Mouse (Mus musculus): ENCODE measurements at regions not wholly inside any gene's neighbourhood (a gene's known extent, or its start where the extent isn't known, plus 50 kb on each side); places are given as distances from the start of the nearest gene placed in this dataset.

DNA sequence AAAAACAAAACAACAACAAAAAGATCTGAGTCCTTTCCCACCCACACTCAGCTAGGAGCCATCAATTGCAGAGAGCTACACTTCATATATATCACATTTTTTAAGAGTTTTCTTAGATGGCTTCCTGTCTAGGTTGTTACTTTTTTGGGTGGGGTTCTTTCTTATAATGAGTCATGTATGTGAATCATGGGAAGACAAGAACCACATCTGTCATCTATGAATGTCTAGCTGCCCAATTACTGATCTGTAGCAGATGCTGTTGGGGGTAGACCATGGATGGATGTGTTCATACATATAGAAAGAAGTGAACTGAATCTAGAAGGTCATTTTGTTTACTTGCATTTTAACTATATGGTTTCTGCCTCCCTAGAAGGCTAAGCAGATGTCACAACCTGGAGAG lies 215.4 kb upstream of the Pard3b start:
- no peaks in the 10 kb centered on the region for H3K36me3 ChIP-seq
- no peak overlapping the region for H3K4me2 ChIP-seq (replicated peaks)
- H3K27me3 ChIP-seq = no peaks in the 10 kb centered on the region
- H3K9me3 ChIP-seq (replicated peaks) = no peaks in the 10 kb centered on the region
- H3K4me1 ChIP-seq = peaks cover 5% of the 10 kb centered on the region
- no peak for ATAC-seq (ENCODE audit: low FRiP score)
- H3K9ac ChIP-seq = no peak overlapping the region
- H3K4me3 ChIP-seq = no peak overlapping the region
- no peak overlapping the region for H3K27ac ChIP-seq

DNA sequence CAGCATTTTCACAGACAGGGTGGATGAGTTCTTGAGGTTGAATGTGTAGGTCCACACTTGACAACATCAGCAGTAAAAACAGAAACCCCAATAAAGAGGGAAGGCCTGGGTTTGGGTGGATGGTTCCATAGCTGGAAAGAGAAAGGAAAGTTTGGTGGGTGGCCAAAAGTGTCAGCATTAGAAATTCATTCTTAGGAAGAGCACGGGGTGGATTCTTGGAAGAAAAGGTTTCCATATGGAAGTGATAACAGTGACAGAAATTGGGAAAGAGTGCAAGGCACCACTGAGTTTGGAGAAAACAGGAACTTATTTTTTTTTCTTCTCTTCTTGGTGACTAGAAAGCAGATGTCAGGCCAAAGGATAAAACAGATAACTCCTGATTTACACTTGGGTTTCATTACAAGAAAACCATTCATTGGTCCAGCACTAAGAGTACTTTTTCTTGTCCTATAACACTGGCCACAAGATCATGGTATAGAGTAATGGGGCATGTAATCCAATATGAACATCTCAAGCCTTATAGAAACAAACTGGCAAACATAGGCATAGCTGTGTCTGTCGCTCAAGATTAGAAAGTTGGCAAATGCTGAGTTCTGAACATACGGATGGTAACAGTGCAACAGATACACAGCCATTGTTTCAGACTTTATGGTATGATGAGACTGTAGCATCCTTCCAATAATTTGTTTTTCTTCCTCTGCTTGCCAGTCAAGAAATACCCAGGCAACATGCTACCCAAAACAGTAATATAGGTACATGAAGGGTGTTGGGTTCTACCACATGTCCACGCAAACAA lies 209.7 kb upstream of the Pard3b start:
- 88% methylated on average over 4 of the region's 4 CpGs for WGBS
- H3K9me3 ChIP-seq (replicated peaks) = no peaks in the 10 kb centered on the region
- no peaks in the 10 kb centered on the region for H3K36me3 ChIP-seq
- no peak for ATAC-seq (ENCODE audit: low FRiP score)
- H3K4me2 ChIP-seq (replicated peaks) = no peak overlapping the region
- H3K9ac ChIP-seq = no peak overlapping the region
- no peaks in the 10 kb centered on the region for H3K27me3 ChIP-seq
- no peak overlapping the region for H3K27ac ChIP-seq
- H3K4me3 ChIP-seq = no peak overlapping the region
- H3K4me1 ChIP-seq = no peaks in the 10 kb centered on the region

DNA sequence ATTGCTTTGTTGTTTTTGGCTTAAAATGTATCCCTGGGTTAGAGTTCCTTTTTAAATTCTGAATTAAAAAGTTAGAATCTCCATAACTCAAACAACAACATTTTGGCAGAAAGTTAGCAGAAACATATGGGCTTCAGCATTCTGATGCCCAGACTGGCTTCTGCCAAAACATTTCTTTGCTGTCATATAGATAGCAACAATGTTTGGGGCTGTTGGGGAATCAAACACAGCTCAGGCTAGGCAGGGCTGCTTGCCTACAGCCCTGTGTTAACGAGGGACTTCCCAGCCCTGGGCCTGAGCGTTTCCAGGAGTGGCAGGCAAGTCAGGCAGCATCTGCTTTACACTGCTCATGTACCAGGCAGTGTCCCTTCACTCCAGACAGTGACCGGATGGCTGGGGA lies 201.0 kb upstream of the Pard3b start:
- Histone ChIP-seq H3K4me2 (replicated peaks) (no peak overlapping the region), H3K4me1 (no peaks in the 10 kb centered on the region), H3K4me3 (no peak overlapping the region), H3K9me3 (replicated peaks) (no peaks in the 10 kb centered on the region), H3K9ac (no peak overlapping the region), H3K36me3 (no peaks in the 10 kb centered on the region), H3K27me3 (no peaks in the 10 kb centered on the region), H3K27ac (no peak overlapping the region)
- 82% methylated on average over 3 of the region's 3 CpGs for WGBS
- no peak for ATAC-seq (ENCODE audit: low FRiP score)

DNA sequence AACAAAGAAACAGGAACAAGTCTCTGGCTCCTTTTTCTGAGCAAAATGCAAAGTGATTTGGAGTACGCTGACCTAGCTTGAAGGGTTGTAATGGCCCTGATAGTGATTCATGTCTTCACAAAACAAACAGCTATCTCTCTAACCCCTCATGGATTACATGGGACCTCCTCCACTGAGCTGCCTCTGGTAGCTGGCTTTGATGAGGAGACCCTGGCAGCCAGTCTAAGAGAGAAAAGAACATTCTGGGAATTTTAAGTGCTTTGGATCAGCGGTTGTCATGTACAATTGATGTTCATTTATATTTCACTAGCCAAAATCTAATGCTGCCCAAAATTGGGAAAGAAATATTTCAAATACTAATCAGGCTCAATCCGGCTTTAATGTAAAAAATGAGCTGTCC lies 177.2 kb upstream of the Pard3b start:
- no peak for ATAC-seq (ENCODE audit: low FRiP score)
- H3K4me3 ChIP-seq = no peak overlapping the region
- H3K27me3 ChIP-seq = no peaks in the 10 kb centered on the region
- H3K9ac ChIP-seq = no peak overlapping the region
- H3K4me2 ChIP-seq (replicated peaks) = no peak overlapping the region
- WGBS = 78% methylated on average over 3 of the region's 3 CpGs
- no peaks in the 10 kb centered on the region for H3K9me3 ChIP-seq (replicated peaks)
- H3K4me1 ChIP-seq = no peaks in the 10 kb centered on the region
- H3K36me3 ChIP-seq = no peaks in the 10 kb centered on the region
- no peak overlapping the region for H3K27ac ChIP-seq

DNA sequence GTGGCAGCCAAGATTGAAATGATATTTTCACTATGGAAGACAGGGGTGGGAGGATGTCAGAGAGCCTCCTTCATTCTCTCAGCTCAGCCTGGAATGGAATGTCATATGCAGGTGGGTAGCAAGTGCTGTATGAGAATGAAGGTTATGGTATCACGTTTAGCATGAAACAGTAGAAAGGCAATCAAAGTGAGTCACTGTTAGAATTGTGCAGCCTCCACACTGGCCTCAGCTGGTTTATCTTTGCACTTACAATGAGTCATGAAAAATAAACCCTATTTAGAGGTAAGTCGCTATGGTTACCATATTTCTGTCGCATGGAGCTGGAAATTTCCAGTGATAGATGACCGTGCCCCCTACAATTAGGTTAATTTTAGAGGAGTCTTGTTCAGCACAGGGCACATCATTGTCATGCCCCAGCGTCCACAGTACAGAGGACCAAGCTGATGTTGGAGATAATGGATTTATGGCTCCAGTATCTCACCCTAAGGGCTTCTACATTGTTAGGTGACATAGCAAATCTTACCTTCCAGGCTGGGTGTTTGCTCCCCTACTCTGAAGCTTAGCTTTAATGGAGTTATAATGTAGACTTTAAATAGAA lies 167.9 kb upstream of the Pard3b start:
- Histone ChIP-seq H3K27me3 (no peaks in the 10 kb centered on the region), H3K4me2 (replicated peaks) (no peak overlapping the region), H3K4me1 (peaks cover 8% of the 10 kb centered on the region), H3K9me3 (replicated peaks) (no peaks in the 10 kb centered on the region), H3K36me3 (no peaks in the 10 kb centered on the region), H3K4me3 (no peak overlapping the region), H3K27ac (peak overlapping the region; percentile 60), H3K9ac (no peak overlapping the region)
- 72% methylated on average over 5 of the region's 5 CpGs for WGBS
- 0 out of 2 replicates have a peak, but pooled peaks have one; percentile 24 for ATAC-seq (ENCODE audit: low FRiP score)

DNA sequence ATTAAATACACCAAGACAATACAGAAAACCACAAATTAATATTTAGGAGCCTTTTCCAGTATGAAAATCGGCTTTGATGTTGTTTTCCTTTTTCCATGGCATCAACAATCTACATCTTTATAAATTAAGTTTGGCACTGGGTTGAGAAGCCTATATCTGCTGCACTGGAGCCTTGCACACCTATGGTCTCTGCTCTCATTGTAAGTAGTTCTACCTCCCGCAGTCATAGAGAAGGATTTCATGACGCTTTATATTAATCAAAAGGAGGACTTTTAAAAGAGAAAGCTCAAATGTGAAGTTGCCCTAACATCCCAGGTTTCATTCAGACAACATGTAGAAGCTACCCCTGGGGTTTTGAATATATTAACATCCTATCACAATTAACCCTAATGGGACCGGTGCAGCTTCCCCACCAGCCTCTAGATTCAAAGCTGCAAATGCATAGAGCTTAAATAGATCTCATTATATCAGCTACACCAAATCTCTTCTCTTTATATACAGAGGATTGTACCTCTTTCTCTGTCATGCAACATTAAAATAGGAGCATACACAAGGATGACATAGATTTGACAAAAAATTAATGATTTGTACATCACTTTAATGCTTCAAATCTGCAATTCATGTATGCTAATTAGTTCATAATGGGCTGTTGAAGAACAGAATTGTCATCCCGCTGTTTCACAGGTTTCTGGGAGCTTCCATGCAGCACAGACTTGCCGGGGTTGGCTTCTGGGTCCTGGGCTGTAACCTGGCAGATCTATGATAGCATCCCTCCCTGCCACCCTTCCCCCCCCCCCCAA lies 166.6 kb upstream of the Pard3b start:
- no peak overlapping the region for H3K4me3 ChIP-seq
- no peak overlapping the region for H3K9ac ChIP-seq
- ATAC-seq (ENCODE audit: low FRiP score) = peak; percentile 88
- no peaks in the 10 kb centered on the region for H3K9me3 ChIP-seq (replicated peaks)
- WGBS = 59% methylated on average over 6 of the region's 6 CpGs
- peak overlapping the region; percentile 42 for H3K4me2 ChIP-seq (replicated peaks)
- H3K4me1 ChIP-seq = peaks cover 8% of the 10 kb centered on the region
- peak overlapping the region; percentile 90 for H3K27ac ChIP-seq
- H3K36me3 ChIP-seq = no peaks in the 10 kb centered on the region
- no peaks in the 10 kb centered on the region for H3K27me3 ChIP-seq

DNA sequence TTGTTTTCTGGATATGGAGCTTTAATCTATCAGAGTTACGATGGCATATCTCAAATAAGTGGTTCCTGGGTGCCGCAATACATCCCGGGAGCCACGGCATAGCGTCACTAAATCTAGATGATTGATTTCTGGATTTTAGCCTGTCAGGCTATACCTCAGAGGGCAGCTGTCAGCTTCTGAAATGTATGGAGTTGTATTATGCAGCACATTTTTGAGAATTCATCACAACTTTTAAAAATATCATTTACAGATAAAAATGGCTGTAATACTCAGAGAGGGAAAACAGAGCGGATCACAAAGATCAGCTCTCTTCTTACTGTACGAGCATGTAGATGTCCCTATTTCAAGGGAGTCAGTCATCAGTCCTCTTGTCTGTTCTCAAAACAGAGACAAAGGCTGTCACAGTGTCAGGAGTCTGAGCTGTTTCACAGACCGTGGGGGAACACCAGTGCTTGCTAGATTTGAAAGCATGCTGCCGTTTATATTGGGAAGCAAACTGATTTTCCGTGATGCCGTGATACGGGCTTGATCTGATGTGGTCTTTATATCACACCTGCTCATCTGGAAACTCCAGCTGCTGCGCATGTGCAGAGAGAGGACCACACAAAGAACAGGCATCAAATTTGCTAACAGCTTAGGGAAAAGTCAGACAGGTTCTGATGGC lies 165.9 kb upstream of the Pard3b start:
- no peak overlapping the region for H3K4me3 ChIP-seq
- WGBS = 55% methylated on average over 13 of the region's 13 CpGs
- H3K36me3 ChIP-seq = no peaks in the 10 kb centered on the region
- H3K27ac ChIP-seq = peak overlapping the region; percentile 90
- peak overlapping the region; percentile 42 for H3K4me2 ChIP-seq (replicated peaks)
- ATAC-seq (ENCODE audit: low FRiP score) = peak; percentile 73
- H3K27me3 ChIP-seq = no peaks in the 10 kb centered on the region
- no peak overlapping the region for H3K9ac ChIP-seq
- no peaks in the 10 kb centered on the region for H3K9me3 ChIP-seq (replicated peaks)
- peaks cover 8% of the 10 kb centered on the region for H3K4me1 ChIP-seq

DNA sequence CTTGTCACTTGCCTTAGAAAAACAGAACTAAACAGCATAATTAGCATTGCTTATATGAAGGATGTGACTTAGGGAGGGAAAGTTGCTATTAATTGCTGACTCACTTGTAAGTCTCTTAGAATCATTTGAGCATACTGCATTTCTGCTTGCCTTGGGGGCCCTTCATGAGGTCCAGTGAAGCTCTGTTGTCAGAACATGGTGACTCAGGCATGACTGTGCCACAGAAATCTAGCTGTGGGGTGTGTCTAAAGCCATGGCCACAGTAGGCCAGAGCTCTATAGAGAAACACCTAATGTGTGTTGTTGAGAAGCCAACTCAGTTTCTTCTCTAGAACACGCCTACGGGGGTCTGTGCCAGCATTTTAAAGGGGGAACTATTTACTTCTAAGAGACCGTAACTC lies 153.2 kb upstream of the Pard3b start:
- Histone ChIP-seq H3K4me2 (replicated peaks) (no peak overlapping the region), H3K9ac (no peak overlapping the region), H3K9me3 (replicated peaks) (no peaks in the 10 kb centered on the region; the same call in 1 of the 2 replicates), H3K27me3 (no peaks in the 10 kb centered on the region), H3K27ac (no peak overlapping the region), H3K4me1 (no peaks in the 10 kb centered on the region), H3K4me3 (no peak overlapping the region), H3K36me3 (no peaks in the 10 kb centered on the region)
- WGBS = 94% methylated on average over 3 of the region's 3 CpGs
- no peak for ATAC-seq (ENCODE audit: low FRiP score)

DNA sequence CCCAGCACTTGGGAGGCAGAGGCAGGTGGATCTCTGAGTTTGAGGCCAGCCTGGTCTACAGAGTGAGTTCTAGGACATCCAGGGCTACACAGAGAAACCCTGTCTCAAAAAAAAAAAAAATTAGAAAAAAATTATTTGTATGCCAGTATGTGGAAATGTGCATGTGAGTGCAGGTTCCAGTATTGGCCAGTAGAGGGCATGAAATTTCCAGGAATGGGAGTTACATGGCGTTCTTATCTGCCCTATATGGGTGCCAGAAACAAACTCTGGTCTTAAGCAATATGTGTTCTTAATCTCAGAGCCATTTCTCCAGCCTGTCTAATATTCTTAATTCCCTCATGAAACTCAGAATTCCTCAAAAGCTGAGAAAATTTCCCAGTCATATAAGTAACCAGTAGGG lies 113.7 kb upstream of the Pard3b start:
- H3K4me1 ChIP-seq = peaks cover 2% of the 10 kb centered on the region
- H3K27ac ChIP-seq = no peak overlapping the region
- H3K4me2 ChIP-seq (replicated peaks) = no peak overlapping the region
- H3K27me3 ChIP-seq = no peaks in the 10 kb centered on the region
- H3K36me3 ChIP-seq = no peaks in the 10 kb centered on the region
- no peaks in the 10 kb centered on the region for H3K9me3 ChIP-seq (replicated peaks)
- H3K9ac ChIP-seq = no peak overlapping the region
- ATAC-seq (ENCODE audit: low FRiP score) = no peak
- WGBS = 77% methylated on average over 1 of the region's 1 CpGs
- H3K4me3 ChIP-seq = no peak overlapping the region

DNA sequence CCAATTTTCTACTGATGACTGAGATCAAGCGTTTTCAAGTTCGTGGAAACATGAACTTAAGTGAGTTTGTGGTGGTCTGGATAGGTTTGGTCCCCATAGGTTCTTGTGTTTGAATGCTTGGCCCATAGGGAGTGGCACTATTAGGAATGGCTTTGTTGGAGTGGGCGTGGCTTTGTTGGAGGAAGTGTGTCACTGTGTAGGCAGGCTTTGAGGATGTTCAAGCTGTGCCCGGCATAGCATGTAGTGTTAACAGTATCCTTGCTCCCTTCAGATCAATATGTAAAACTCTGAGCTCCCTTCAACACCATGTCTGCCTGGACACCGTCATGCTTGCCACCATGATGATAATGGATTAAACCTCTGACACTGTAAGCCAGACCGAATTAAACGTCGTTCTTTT lies 112.7 kb upstream of the Pard3b start:
- WGBS = 87% methylated on average over 8 of the region's 8 CpGs
- Histone ChIP-seq H3K4me1 (peaks cover 5% of the 10 kb centered on the region), H3K36me3 (no peaks in the 10 kb centered on the region), H3K4me3 (no peak overlapping the region), H3K27me3 (no peaks in the 10 kb centered on the region), H3K9ac (no peak overlapping the region), H3K4me2 (replicated peaks) (no peak overlapping the region), H3K9me3 (replicated peaks) (no peaks in the 10 kb centered on the region), H3K27ac (no peak overlapping the region)
- ATAC-seq (ENCODE audit: low FRiP score) = no peak

DNA sequence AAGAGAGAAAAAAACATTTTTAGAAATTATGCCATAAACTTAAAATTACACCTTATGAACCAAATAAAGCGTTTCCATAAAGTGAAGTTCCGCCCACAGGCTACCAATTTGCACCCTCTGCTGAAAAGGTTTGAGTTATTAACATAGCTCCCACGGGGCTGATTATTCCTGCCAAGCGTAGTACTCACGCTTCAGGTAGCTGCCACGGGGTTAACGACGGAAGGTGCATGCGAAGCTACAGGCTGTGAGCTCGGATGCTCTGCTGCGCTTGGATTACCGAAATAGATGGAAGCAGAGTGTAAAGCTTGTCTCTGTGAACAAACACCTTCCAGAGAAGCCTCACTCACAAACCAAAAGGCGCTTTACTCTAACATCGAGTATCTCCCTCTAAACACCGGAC lies 109.9 kb upstream of the Pard3b start:
- Histone ChIP-seq H3K36me3 (no peaks in the 10 kb centered on the region), H3K4me1 (peaks cover 17% of the 10 kb centered on the region), H3K27ac (no peak overlapping the region), H3K27me3 (no peaks in the 10 kb centered on the region), H3K4me3 (no peak overlapping the region), H3K9ac (no peak overlapping the region), H3K9me3 (replicated peaks) (no peaks in the 10 kb centered on the region), H3K4me2 (replicated peaks) (no peak overlapping the region)
- ATAC-seq (ENCODE audit: low FRiP score) = no peak
- WGBS = 78% methylated on average over 15 of the region's 15 CpGs

DNA sequence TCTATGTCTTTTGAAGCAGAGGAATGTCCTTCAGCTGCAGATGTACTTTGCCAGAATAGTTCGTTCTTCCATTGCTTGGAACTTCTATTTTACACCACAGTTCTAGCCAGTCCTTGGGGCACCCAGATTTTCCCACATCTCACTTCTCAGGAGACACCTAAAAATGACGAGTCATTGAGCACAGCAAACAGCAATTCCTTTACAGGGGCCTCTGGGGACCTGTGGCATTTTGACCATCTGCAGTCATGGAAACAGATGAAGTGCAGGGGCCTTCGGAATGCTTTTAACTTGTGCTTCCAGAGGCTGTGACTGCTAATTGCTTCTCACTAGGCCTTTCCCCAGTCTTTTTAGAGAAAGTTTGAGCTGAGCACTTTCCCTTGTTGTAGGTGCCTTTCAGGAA lies 108.5 kb upstream of the Pard3b start:
- peak overlapping the region; percentile 4; the same call in 1 of the 2 replicates for H3K27ac ChIP-seq
- no peaks in the 10 kb centered on the region for H3K9me3 ChIP-seq (replicated peaks)
- H3K4me2 ChIP-seq (replicated peaks) = 0 out of 2 replicates have a peak overlapping the region, but pooled peaks have one; percentile 3
- no peak for ATAC-seq (ENCODE audit: low FRiP score)
- no peaks in the 10 kb centered on the region for H3K27me3 ChIP-seq
- peaks cover 17% of the 10 kb centered on the region for H3K4me1 ChIP-seq
- no peak overlapping the region for H3K4me3 ChIP-seq
- H3K36me3 ChIP-seq = no peaks in the 10 kb centered on the region
- H3K9ac ChIP-seq = no peak overlapping the region
- 14% methylated on average over 3 of the region's 3 CpGs for WGBS
